In the genomic region with DNA sequence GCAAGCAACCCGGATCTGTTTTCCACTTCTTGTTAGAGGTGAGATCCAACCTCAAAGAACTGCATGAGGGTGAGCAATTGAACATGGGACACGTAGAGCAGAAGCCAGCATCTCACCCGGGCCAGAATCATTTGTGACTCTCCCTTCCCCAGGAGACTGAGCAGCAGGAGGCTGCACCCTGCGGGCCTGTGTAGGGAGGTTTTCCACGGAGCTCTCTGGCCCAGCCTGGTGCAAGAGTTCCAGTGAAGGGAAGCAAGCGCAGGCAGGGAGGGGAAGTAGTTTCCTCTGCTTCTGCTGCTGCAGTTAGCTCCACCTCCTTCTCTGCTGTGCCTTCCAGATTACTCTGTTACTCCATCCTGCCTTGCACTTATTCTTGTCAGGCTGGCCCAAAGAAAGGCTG, we compare ENCODE assay signal across 9 mouse cellular contexts.
A peak's percentile ranks its signal among the peaks of the same experiment; 100 is the strongest.
DNase-seq lines count a peak whose midpoint lies in the region; ATAC-seq lines count a peak whose summit lies in the region.
"Had no signal": no experiment of that assay in that cellular context is flagged by ENCODE, and none has a peak within 500 bp of the region (broad histone marks: within the 10 kb centered on the region; RNA-seq: fewer than 3 reads in every experiment).

No protein-coding gene starts in this region.

- H3K36me3 ChIP-seq in hindbrain, embryonic 10.5 days: no peaks in the 10 kb centered on the region
- H3K36me3 ChIP-seq in hindbrain, embryonic 14.5 days (replicated peaks; ENCODE audit: control insufficient read depth, insufficient read depth): no peaks in the 10 kb centered on the region
- H3K36me3 ChIP-seq: embryonic facial prominence, embryonic 12.5 days had no signal

- ATAC-seq in hindbrain, embryonic 14.5 days (ENCODE audit: low FRiP score): no peak
- peak; percentile 81 for ATAC-seq in megakaryocyte-erythroid progenitor cell, adult 5-6 weeks (replicated peaks; ENCODE audit: low FRiP score, low TSS enrichment, poor library complexity, severe bottlenecking)

- no peaks in the 10 kb centered on the region for H3K27me3 ChIP-seq in hindbrain, embryonic 10.5 days (ENCODE audit: insufficient read depth, poor library complexity, severe bottlenecking)
- no peaks in the 10 kb centered on the region for H3K27me3 ChIP-seq in hindbrain, embryonic 14.5 days (ENCODE audit: control insufficient read depth, insufficient read depth, low read length)
- H3K27me3 ChIP-seq: embryonic facial prominence, embryonic 12.5 days had no signal

- WGBS in hindbrain, embryonic 10.5 days: 53% methylated on average over 6 of the region's 6 CpGs
- WGBS in hindbrain, embryonic 14.5 days: 56% methylated on average over 6 of the region's 6 CpGs

- no peak overlapping the region for H3K4me2 ChIP-seq in hindbrain, embryonic 14.5 days (replicated peaks)
- H3K4me2 ChIP-seq: embryonic facial prominence, embryonic 12.5 days had no signal

- no peak overlapping the region for H3K9ac ChIP-seq in hindbrain, embryonic 14.5 days
- H3K9ac ChIP-seq: embryonic facial prominence, embryonic 12.5 days had no signal

- no peaks in the 10 kb centered on the region for H3K9me3 ChIP-seq in hindbrain, embryonic 10.5 days
- no peaks in the 10 kb centered on the region for H3K9me3 ChIP-seq in hindbrain, embryonic 14.5 days (ENCODE audit: control insufficient read depth, low read length)
- H3K9me3 ChIP-seq: embryonic facial prominence, embryonic 12.5 days had no signal

- H3K27ac ChIP-seq in hindbrain, embryonic 10.5 days: 0 out of 2 replicates have a peak overlapping the region, but pooled peaks have one; percentile 35
- H3K27ac ChIP-seq in hindbrain, embryonic 14.5 days: no peak overlapping the region
- H3K27ac ChIP-seq: embryonic facial prominence, embryonic 12.5 days had no signal

- no peak for DNase-seq in hindbrain, embryonic 10.5 days (ENCODE audit: low spot score)
- no peak for DNase-seq in hindbrain, embryonic 14.5 days (ENCODE audit: low spot score)
- DNase-seq in gastrocnemius, postnatal 10 days: peak; percentile 29
- peak; percentile 20 to 49 for DNase-seq in kidney, postnatal 25 days
- no peak for DNase-seq in neural tube, embryonic 10.5 days (ENCODE audit: extremely low spot score, low spot score)
- DNase-seq in retina, postnatal 1 day: no peak
- no peak for DNase-seq in frontal cortex, postnatal 25 days (ENCODE audit: low spot score in 2 of 2)

- H3K4me3 ChIP-seq in hindbrain, embryonic 10.5 days: no peak overlapping the region
- H3K4me3 ChIP-seq in hindbrain, embryonic 14.5 days (replicated peaks; ENCODE audit: low read length): no peak overlapping the region
- H3K4me3 ChIP-seq: embryonic facial prominence, embryonic 12.5 days had no signal

- H3K4me1 ChIP-seq in hindbrain, embryonic 10.5 days (replicated peaks): peaks cover 4% of the 10 kb centered on the region
- peaks cover 5% of the 10 kb centered on the region; the same call in 1 of the 2 replicates for H3K4me1 ChIP-seq in hindbrain, embryonic 14.5 days (replicated peaks; ENCODE audit: control insufficient read depth, insufficient read depth, low read length)
- H3K4me1 ChIP-seq: embryonic facial prominence, embryonic 12.5 days had no signal

Comparison
In these comparisons a context has a peak if more than half of its experiments do, and no peak if none do; other contexts are left out.
1. DNase-seq: peak in gastrocnemius, postnatal 10 days (single experiment) and kidney, postnatal 25 days (2 of 2); none in hindbrain, embryonic 10.5 days (single experiment), hindbrain, embryonic 14.5 days (single experiment), neural tube, embryonic 10.5 days (single experiment), retina, postnatal 1 day (single experiment) and frontal cortex, postnatal 25 days (0 of 2).